Mouse (Mus musculus): ENCODE measurements around the gene Rps6ka6. TPM values are rescaled to one million over a fixed set of nuclear protein-coding genes. Genes with fewer than 3 reads are reported as not detected.

Rps6ka6 gene
- under 1 TPM; 0.30 to 0.36 TPM for total RNA-seq (2021)
- long read RNA-seq, experiment 1: 0 reads
- long read RNA-seq, experiment 2: 0 reads

- DNase-seq (ENCODE audit: low spot score): no peak
Measured at GRCm38 (mm10) chrX:111537859-111538258, at the start of gene Rps6ka6. TSS of gene Rps6ka6 (minus strand) at chrX:111537959.

DNA sequence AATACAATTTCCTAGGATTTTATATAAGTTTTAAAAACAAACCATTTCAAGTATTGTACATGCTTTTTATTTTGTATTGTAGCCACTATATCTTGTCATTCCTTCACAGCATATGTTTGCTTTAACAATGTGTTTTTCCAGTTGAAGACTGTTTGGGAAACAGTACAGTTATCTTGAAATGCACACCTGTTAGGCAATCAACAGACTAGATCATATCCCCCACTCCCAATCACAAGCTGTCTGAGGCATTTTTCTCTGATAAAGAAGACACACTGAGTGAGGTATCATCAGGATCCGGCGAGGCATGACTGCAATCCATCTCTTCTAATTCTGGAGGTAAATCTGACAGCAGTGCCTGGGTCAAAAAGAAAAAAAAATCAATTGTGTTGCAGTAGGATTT lies 39.3 kb upstream of the Rps6ka6 start:
- no peak for DNase-seq (ENCODE audit: low spot score)

- DNase-seq (ENCODE audit: low spot score): no peak
Measured at GRCm38 (mm10) chrX:111518206-111518605, 19.6 kb downstream of the Rps6ka6 start.

DNA sequence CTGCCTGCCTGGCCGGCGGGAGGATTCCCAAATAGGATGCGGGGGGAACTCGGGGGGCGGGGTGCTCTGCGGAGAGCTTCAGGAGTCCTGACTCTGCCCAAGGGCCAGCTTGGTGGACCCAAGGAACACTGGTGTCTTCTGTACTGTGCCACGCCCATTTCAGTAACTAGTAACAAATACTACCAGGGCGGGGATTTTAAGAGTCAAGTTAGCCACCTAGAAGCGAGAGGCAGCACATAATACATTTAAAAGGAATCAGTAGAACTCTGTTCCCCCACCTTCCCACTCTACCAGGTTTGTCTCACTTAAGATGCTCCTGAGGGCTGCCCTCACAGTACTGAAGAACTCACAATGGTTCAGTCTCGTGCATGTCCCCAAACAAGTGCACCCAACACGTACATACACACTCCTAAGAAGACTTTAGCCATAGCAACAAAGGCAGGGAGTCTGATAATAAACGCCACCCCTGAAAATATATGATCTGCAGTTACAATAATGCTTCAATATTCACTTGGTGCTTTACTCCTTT lies 74.1 kb downstream of the Rps6ka6 start:
- no peak for DNase-seq (ENCODE audit: low spot score)

GRCm38 (mm10) chrX:111462833-111463564 lies 74.8 kb downstream of the Rps6ka6 start:
- DNase-seq (ENCODE audit: low spot score): no peak

DNA sequence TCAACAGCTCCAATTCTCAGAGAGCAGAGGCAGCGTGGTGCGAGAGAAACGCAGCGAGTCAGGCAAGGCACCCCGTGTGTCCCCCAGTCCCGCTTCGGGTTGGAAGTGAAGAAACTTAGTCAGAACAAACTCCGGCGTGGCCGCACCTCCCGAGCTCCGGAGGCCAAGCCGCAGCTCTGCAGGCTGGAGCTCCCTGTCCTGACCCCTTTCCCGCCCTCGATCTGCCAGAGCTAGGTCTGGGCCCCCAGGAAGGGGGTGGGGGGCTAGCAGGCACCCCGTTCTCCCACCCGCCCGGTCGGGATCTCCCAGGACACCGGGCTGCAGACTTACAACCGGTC lies 75.3 kb downstream of the Rps6ka6 start:
- DNase-seq (ENCODE audit: low spot score): no peak

DNA sequence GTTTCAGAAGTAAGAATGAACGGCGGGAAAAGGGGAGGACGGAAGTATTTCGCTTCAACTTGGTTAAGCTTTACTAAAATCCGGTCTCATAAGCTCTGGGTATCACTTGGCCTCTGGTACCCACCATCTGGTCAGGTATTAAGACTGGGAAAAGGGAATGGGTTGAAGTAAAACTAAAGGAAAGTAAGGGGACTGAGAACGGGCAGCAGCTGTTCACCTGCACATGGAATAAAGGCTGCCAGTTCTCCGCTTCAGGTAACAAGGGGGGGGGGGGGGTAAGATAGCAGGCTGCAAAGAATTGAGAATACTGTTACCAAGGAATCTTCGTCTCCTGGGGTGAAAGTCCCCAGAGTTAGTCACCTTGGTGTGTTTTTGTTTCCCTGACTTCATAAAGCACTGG lies 75.7 kb downstream of the Rps6ka6 start:
- DNase-seq (ENCODE audit: low spot score): no peak

- no peak for DNase-seq (ENCODE audit: low spot score)
Measured at GRCm38 (mm10) chrX:111460166-111460565, 77.6 kb downstream of the Rps6ka6 start.

DNA sequence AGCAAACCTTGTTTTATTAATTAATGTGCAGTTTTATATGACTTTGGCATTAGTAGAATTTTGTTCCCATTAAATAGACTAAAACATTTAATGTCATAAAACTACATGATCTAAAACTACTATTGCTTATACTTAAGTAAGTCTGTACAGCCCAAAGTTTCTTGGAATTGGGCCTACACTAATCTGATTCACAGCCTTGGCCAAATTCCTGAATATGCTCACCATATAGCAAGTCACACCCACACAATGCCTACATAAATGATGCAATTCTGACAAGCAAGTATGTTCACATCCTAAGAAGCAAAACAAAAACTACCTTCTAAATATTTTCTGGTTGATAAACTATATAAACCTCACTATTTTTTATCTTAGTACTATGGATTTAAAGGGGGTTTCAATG lies 101.2 kb downstream of the Rps6ka6 start:
- DNase-seq (ENCODE audit: low spot score): no peak

DNA sequence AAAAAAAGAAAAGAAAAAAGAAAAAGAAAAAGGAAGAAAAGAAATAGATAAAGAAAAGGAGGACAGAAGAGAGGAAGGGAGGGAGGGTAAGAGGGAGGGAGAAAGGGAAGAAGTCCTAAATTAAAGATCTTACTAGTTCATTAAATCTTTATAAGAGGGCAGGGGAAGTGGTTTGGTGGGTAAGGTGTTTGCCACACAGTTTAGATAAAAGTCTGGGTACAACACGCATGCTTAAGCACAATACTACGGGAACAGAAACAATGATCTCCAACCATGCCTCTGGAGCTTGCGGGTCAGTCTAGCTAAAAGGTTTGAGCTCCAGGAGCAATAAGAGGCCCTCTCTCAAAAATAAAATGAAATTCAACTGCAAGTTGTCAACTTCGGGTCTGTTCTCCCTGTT lies 123.0 kb downstream of the Rps6ka6 start:
- no peak for DNase-seq (ENCODE audit: low spot score)

GRCm38 (mm10) chrX:111404816-111405215 lies 132.9 kb downstream of the Rps6ka6 start:
- DNase-seq (ENCODE audit: low spot score): no peak

- DNase-seq (ENCODE audit: low spot score): no peak
Measured at GRCm38 (mm10) chrX:111377020-111377419, 160.7 kb downstream of the Rps6ka6 start.

DNA sequence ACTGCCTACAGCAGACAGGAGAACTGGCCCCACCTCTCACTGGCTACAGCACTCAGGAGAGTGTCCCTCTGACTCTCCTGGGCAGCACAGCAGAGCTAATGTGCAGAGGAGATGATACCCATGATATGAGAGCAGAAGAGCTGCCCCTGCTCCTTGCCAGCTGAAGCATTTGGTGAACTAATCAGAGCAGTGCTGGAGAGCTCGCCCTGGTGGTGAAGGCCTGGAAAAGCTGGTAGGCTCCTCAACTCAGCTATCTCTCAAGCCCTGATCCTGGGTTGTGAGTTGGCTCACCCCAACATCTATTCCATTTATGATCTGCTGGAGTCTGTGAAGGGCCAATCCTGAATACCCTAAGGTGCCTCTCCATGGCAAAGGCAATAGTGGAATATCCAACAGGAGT lies 163.6 kb downstream of the Rps6ka6 start:
- DNase-seq (ENCODE audit: low spot score): no peak

Other genes starting within 250 kb of the Rps6ka6 start
- gene Hdx, start 159.1 kb upstream of the Rps6ka6 start, total RNA-seq (2021): under 1 TPM; 0.07 to 0.09 TPM